Mouse (Mus musculus): ENCODE measurements around the gene Por. TPM values are rescaled to one million over a fixed set of nuclear protein-coding genes. Genes with fewer than 3 reads are reported as not detected.

The Por gene
- polyA plus RNA-seq, 1 experiment from 2014 or later, result 63.5 TPM

- Histone ChIP-seq H3K27ac (replicated peaks; ENCODE audit: low read depth, low read length) (peak overlapping the region; percentile 90), H3K4me2 (ENCODE audit: low read depth, low read length) (peak overlapping the region; percentile 40), H3K9me3 (replicated peaks; ENCODE audit: control insufficient read depth, low read length) (no peaks in the 10 kb centered on the region), H3K36me3 (replicated peaks; ENCODE audit: control insufficient read depth, insufficient read depth, low read depth, low read length) (peaks cover 9% of the 10 kb centered on the region), H3K9ac (replicated peaks; ENCODE audit: low read length) (peak overlapping the region; percentile 51), H3K4me3 (ENCODE audit: low read depth, low read length) (peak overlapping the region; percentile 17; the same call in 1 of the 2 replicates), H3K4me1 (ENCODE audit: control insufficient read depth, insufficient read depth, low read length) (peaks cover 16% of the 10 kb centered on the region), H3K27me3 (ENCODE audit: control insufficient read depth, insufficient read depth, low read length) (no peaks in the 10 kb centered on the region)
- DNase-seq (ENCODE audit: low spot score), result no peak
- ATAC-seq (replicated peaks; ENCODE audit: insufficient number of reproducible peaks, low FRiP score, low TSS enrichment, low read depth), result no peak
- WGBS, result 21% methylated on average over 6 of the region's 6 CpGs
Measured at GRCm38 (mm10) chr5:135725991-135726390, 56.2 kb downstream of the Por start.

GRCm38 (mm10) chr5:135726641-135727346 lies 57.0 kb downstream of the Por start:
- H3K4me3 ChIP-seq (ENCODE audit: low read depth, low read length), result no peak overlapping the region
- peak overlapping the region; percentile 0; the same call in 1 of the 2 replicates for H3K4me2 ChIP-seq (ENCODE audit: low read depth, low read length)
- H3K9me3 ChIP-seq (replicated peaks; ENCODE audit: control insufficient read depth, low read length), result no peaks in the 10 kb centered on the region
- no peaks in the 10 kb centered on the region for H3K27me3 ChIP-seq (ENCODE audit: control insufficient read depth, insufficient read depth, low read length)
- no peak overlapping the region for H3K27ac ChIP-seq (replicated peaks; ENCODE audit: low read depth, low read length)
- H3K4me1 ChIP-seq (ENCODE audit: control insufficient read depth, insufficient read depth, low read length), result peaks cover 16% of the 10 kb centered on the region
- peaks cover 12% of the 10 kb centered on the region for H3K36me3 ChIP-seq (replicated peaks; ENCODE audit: control insufficient read depth, insufficient read depth, low read depth, low read length)
- no peak for ATAC-seq (replicated peaks; ENCODE audit: insufficient number of reproducible peaks, low FRiP score, low TSS enrichment, low read depth)
- WGBS, result 72% methylated on average over 2 of the region's 2 CpGs
- 0 out of 2 replicates have a peak overlapping the region, but pooled peaks have one; percentile 3 for H3K9ac ChIP-seq (replicated peaks; ENCODE audit: low read length)
- no peak for DNase-seq (ENCODE audit: low spot score)

- Histone ChIP-seq H3K27ac (replicated peaks; ENCODE audit: low read depth, low read length) (no peak overlapping the region), H3K36me3 (replicated peaks; ENCODE audit: control insufficient read depth, insufficient read depth, low read depth, low read length) (peaks cover 18% of the 10 kb centered on the region), H3K4me2 (ENCODE audit: low read depth, low read length) (no peak overlapping the region), H3K27me3 (ENCODE audit: control insufficient read depth, insufficient read depth, low read length) (no peaks in the 10 kb centered on the region), H3K9me3 (replicated peaks; ENCODE audit: control insufficient read depth, low read length) (no peaks in the 10 kb centered on the region), H3K9ac (replicated peaks; ENCODE audit: low read length) (no peak overlapping the region), H3K4me3 (ENCODE audit: low read depth, low read length) (no peak overlapping the region), H3K4me1 (ENCODE audit: control insufficient read depth, insufficient read depth, low read length) (peaks cover 16% of the 10 kb centered on the region)
- 87% methylated on average over 9 of the region's 9 CpGs for WGBS
- ATAC-seq (replicated peaks; ENCODE audit: insufficient number of reproducible peaks, low FRiP score, low TSS enrichment, low read depth) (no peak), DNase-seq (ENCODE audit: low spot score) (no peak)
Measured at GRCm38 (mm10) chr5:135727871-135728270, 58.0 kb downstream of the Por start.

- no peak for DNase-seq (ENCODE audit: low spot score)
- H3K27me3 ChIP-seq (ENCODE audit: control insufficient read depth, insufficient read depth, low read length), result no peaks in the 10 kb centered on the region
- no peak overlapping the region for H3K4me3 ChIP-seq (ENCODE audit: low read depth, low read length)
- H3K4me1 ChIP-seq (ENCODE audit: control insufficient read depth, insufficient read depth, low read length), result peaks cover 16% of the 10 kb centered on the region
- no peak for ATAC-seq (replicated peaks; ENCODE audit: insufficient number of reproducible peaks, low FRiP score, low TSS enrichment, low read depth)
- H3K36me3 ChIP-seq (replicated peaks; ENCODE audit: control insufficient read depth, insufficient read depth, low read depth, low read length), result peaks cover 18% of the 10 kb centered on the region
- H3K9ac ChIP-seq (replicated peaks; ENCODE audit: low read length), result no peak overlapping the region
- 91% methylated on average over 13 of the region's 13 CpGs for WGBS
- H3K9me3 ChIP-seq (replicated peaks; ENCODE audit: control insufficient read depth, low read length), result no peaks in the 10 kb centered on the region
- no peak overlapping the region for H3K27ac ChIP-seq (replicated peaks; ENCODE audit: low read depth, low read length)
- H3K4me2 ChIP-seq (ENCODE audit: low read depth, low read length), result no peak overlapping the region
Measured at GRCm38 (mm10) chr5:135728361-135728760, 58.5 kb downstream of the Por start.

- H3K4me3 ChIP-seq (ENCODE audit: low read depth, low read length), result no peak overlapping the region
- no peak overlapping the region for H3K4me2 ChIP-seq (ENCODE audit: low read depth, low read length)
- no peak overlapping the region for H3K9ac ChIP-seq (replicated peaks; ENCODE audit: low read length)
- no peak for ATAC-seq (replicated peaks; ENCODE audit: insufficient number of reproducible peaks, low FRiP score, low TSS enrichment, low read depth)
- H3K36me3 ChIP-seq (replicated peaks; ENCODE audit: control insufficient read depth, insufficient read depth, low read depth, low read length), result peaks cover 28% of the 10 kb centered on the region
- no peak for DNase-seq (ENCODE audit: low spot score)
- 88% methylated on average over 13 of the region's 13 CpGs for WGBS
- H3K27me3 ChIP-seq (ENCODE audit: control insufficient read depth, insufficient read depth, low read length), result no peaks in the 10 kb centered on the region
- H3K27ac ChIP-seq (replicated peaks; ENCODE audit: low read depth, low read length), result no peak overlapping the region
- no peaks in the 10 kb centered on the region for H3K9me3 ChIP-seq (replicated peaks; ENCODE audit: control insufficient read depth, low read length)
- peaks cover 16% of the 10 kb centered on the region for H3K4me1 ChIP-seq (ENCODE audit: control insufficient read depth, insufficient read depth, low read length)
Measured at GRCm38 (mm10) chr5:135729351-135729750, 59.5 kb downstream of the Por start.

GRCm38 (mm10) chr5:135730278-135730677 lies 60.4 kb downstream of the Por start:
- Histone ChIP-seq H3K4me1 (ENCODE audit: control insufficient read depth, insufficient read depth, low read length) (peaks cover 7% of the 10 kb centered on the region), H3K4me3 (ENCODE audit: low read depth, low read length) (no peak overlapping the region), H3K9ac (replicated peaks; ENCODE audit: low read length) (no peak overlapping the region), H3K9me3 (replicated peaks; ENCODE audit: control insufficient read depth, low read length) (no peaks in the 10 kb centered on the region), H3K36me3 (replicated peaks; ENCODE audit: control insufficient read depth, insufficient read depth, low read depth, low read length) (peaks cover 37% of the 10 kb centered on the region), H3K27ac (replicated peaks; ENCODE audit: low read depth, low read length) (no peak overlapping the region), H3K4me2 (ENCODE audit: low read depth, low read length) (no peak overlapping the region), H3K27me3 (ENCODE audit: control insufficient read depth, insufficient read depth, low read length) (no peaks in the 10 kb centered on the region)
- ATAC-seq (replicated peaks; ENCODE audit: insufficient number of reproducible peaks, low FRiP score, low TSS enrichment, low read depth) (no peak), DNase-seq (ENCODE audit: low spot score) (no peak)
- 94% methylated on average over 10 of the region's 10 CpGs for WGBS

GRCm38 (mm10) chr5:135730916-135731315 lies 61.1 kb downstream of the Por start:
- Histone ChIP-seq H3K9ac (replicated peaks; ENCODE audit: low read length) (no peak overlapping the region), H3K4me1 (ENCODE audit: control insufficient read depth, insufficient read depth, low read length) (peaks cover 2% of the 10 kb centered on the region; the same call in 1 of the 2 replicates), H3K36me3 (replicated peaks; ENCODE audit: control insufficient read depth, insufficient read depth, low read depth, low read length) (peaks cover 39% of the 10 kb centered on the region), H3K27me3 (ENCODE audit: control insufficient read depth, insufficient read depth, low read length) (no peaks in the 10 kb centered on the region), H3K4me3 (ENCODE audit: low read depth, low read length) (no peak overlapping the region), H3K4me2 (ENCODE audit: low read depth, low read length) (no peak overlapping the region), H3K9me3 (replicated peaks; ENCODE audit: control insufficient read depth, low read length) (no peaks in the 10 kb centered on the region), H3K27ac (replicated peaks; ENCODE audit: low read depth, low read length) (no peak overlapping the region)
- 93% methylated on average over 10 of the region's 10 CpGs for WGBS
- DNase-seq (ENCODE audit: low spot score), result no peak
- no peak for ATAC-seq (replicated peaks; ENCODE audit: insufficient number of reproducible peaks, low FRiP score, low TSS enrichment, low read depth)

- ATAC-seq (replicated peaks; ENCODE audit: insufficient number of reproducible peaks, low FRiP score, low TSS enrichment, low read depth), result no peak
- Histone ChIP-seq H3K27me3 (ENCODE audit: control insufficient read depth, insufficient read depth, low read length) (no peaks in the 10 kb centered on the region), H3K4me2 (ENCODE audit: low read depth, low read length) (no peak overlapping the region), H3K4me3 (ENCODE audit: low read depth, low read length) (no peak overlapping the region), H3K4me1 (ENCODE audit: control insufficient read depth, insufficient read depth, low read length) (no peaks in the 10 kb centered on the region; the same call in 1 of the 2 replicates), H3K36me3 (replicated peaks; ENCODE audit: control insufficient read depth, insufficient read depth, low read depth, low read length) (peaks cover 39% of the 10 kb centered on the region), H3K9ac (replicated peaks; ENCODE audit: low read length) (no peak overlapping the region), H3K9me3 (replicated peaks; ENCODE audit: control insufficient read depth, low read length) (no peaks in the 10 kb centered on the region), H3K27ac (replicated peaks; ENCODE audit: low read depth, low read length) (no peak overlapping the region)
- no peak for DNase-seq (ENCODE audit: low spot score)
- 91% methylated on average over 16 of the region's 16 CpGs for WGBS
Measured at GRCm38 (mm10) chr5:135731322-135731721, 61.5 kb downstream of the Por start.

All from embryonic facial prominence, embryonic 11.5 days (tissue).